Mouse (Mus musculus) brain, embryonic 14.5 days (tissue): ENCODE data around the gene Mgst2.

Experiments
- CTCF ChIP-seq: fragments of 200-500 bp; IDR thresholded peaks from 2 replicates; pipeline ENCODE4 v1.5.1; 2012; ENCODE audit warnings: inconsistent platforms, mild to moderate bottlenecking, moderate library complexity, borderline replicate concordance; ENCODE audit not compliant: insufficient read depth, insufficient read length; ENCODE audit errors: extremely low read depth
- POLR2A ChIP-seq: fragments of 200-500 bp; IDR thresholded peaks from 2 replicates; pipeline ENCODE4 v1.6.1; 2012; ENCODE audit warnings: mild to moderate bottlenecking, inconsistent platforms, borderline replicate concordance; ENCODE audit not compliant: poor library complexity, insufficient read depth, insufficient read length, severe bottlenecking; ENCODE audit errors: extremely low read depth

GRCm38 (mm10) chr3:51693196-51693595 lies 33.0 kb downstream of the Mgst2 start:
- TF ChIP-seq CTCF, result no peak
- no peak for TF ChIP-seq POLR2A
